Mouse (Mus musculus): ENCODE results near the gene Mdga2. TPM values are rescaled to one million over a fixed set of nuclear protein-coding genes. Genes with fewer than 3 reads are reported as not detected.

Mdga2 gene
- total RNA-seq, 2 experiments from 2014 or later = 43.6 to 47.4 TPM

DNA sequence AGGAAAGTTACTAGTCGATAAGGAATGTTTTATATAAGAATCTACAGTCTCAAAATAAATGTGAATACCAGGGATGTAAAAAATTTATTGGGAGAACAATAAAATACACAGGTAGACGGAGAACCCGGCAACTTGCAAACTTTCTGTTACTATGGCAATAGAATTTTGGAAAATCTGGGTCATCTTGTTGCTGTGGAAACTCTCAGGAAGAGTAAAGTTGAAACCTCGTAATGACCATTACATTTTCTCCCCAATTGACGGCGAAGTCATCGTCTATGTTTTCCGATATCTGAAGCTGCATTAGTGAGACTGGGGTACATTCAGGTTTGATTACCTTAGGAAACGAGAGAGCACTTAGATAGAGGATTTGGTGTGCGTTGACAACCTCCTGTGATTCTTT is 514.0 kb downstream of the Mdga2 start:
- DNase-seq (ENCODE audit: low spot score in 2 of 2) = no peak

DNA sequence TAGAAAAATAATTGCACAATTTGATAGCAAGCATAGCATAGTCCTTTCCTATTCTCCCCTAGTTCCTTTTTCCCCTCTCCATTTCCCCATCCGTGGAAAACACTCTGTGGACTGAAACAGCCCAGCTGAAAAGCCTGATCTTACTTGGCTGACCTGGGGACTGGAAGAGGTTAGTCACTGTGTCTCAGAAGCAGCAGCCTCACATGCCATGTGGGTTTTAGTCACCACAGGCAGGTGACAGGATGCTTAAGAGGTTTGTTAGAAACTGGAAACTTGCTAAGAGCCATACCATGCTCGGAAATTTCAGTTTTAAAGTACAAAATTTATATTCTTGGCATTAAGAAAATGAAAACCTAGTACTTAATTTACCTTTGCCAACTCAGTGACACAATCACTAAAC is 514.9 kb downstream of the Mdga2 start:
- DNase-seq (ENCODE audit: low spot score in 2 of 2) = no peak

DNA sequence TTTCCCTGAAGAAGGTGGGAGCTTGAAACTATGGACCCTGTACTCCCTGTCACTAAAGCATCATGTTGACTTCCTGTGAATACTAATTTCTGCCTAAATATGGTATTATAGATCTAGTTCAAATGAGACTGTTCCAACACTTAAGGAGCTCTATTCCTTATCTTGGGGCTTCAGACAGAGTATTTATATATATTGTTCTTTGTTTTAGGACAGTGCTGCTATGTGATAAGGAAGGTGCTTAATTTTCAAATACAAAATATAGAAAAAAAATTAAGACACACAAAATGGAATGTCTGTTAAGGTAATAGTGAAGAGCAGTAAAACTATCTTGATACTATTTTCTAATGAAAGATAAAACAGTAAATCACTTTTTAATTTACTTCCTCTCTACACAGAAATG is 517.3 kb downstream of the Mdga2 start:
- no peak for DNase-seq (ENCODE audit: low spot score in 2 of 2)

DNA sequence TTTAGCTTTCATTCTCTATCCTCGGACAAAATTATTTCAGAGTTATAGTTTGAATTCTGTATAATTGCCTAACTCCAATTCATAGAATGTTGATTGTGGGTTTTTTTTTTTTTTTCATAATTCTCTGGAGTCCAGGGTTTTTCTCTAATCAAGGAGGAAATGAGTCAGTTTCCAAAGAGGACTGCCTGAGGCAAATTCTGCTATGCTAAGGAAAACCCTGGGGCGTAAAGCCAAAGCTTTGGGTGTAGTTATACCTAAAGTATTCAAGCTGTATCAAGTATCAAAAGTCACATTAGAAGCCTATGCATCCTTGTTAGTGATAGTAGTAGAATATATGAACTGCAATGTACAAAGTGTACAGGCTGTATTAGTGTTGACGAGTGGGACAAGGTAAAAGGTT is 519.6 kb downstream of the Mdga2 start:
- no peak for DNase-seq (ENCODE audit: low spot score in 2 of 2)

DNA sequence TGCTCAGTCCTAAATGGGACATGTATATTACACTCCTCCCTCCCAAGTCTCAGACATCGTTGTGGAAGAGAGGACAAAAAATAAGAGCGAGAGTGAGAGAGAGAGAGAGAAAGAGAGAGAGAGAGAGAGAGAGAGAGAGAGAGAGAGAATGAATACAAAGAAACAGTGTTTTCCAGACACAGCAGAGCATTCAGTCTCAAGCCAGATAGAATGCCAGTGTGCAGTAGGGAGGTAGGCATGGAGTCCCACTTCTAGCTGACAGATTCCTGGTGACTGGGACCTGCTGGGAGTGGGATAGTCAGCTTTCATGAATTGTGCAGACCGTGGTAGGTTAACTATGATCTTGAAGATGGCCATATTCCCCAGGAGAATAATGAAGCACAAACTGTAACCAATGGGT is 542.8 kb downstream of the Mdga2 start:
- DNase-seq (ENCODE audit: low spot score in 2 of 2) = no peak

DNA sequence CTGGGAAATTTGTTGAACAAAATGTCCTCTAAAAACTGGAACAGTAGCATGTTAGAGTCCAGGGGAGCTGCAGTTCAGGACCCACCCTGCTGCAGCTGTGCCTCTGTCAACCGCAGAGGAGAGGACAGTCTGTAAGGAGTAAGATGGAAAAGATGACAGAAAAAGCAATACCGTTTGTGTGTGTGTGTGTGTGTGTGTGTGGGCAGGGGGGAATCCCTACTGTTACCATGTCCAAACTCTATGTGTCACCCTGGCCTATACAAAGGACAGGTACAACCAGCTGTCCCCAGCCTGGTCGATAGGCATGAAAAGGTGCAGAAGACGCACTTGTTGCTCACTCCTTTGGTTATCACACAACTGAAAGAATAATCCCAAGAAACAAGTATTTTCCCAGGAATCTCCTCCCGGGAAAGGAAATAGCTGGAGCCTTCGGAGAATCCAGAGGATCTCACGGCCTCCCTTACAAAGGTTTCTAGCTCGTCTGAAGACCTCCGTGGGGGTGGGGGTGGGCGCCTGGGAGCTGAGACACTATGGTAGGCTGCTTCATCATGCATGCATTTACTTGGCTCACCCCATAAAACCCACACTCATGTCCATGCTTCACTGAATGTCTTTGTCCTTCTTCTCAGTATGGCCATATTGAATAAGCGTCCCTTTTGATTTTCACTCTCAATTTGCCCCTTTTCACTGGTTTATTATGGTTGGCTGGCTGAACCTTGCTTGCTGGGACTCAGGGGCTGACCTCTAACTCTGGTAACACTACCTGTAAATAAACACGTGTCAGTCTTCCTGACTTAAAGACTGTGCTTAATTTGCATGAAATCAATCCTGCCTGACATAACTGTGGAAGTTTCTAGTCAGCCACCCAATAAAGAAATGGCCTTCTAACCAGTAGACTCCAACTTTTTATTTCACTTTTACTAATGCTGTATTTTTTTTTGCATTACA is 573.5 kb downstream of the Mdga2 start:
- no peak for DNase-seq (ENCODE audit: low spot score in 2 of 2)

DNA sequence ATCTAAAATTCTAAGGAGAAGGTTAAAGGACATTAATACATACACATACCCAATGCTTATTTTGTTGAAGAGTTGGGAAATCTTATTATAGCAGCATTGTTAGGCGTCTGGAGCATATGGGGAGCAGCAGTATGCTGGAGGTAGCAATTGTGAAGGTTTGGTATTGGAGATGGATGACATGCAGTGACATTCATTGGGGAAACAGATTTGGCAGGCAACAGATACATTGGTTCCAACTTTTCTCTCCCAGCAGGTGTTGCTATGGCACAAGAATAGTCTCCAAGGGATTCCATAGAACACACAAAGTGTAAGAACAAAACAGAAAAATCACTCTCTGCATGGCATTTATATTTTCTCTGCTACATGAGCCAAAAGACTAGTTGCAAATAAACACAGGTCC is 581.9 kb downstream of the Mdga2 start:
- DNase-seq (ENCODE audit: low spot score in 2 of 2) = no peak

DNA sequence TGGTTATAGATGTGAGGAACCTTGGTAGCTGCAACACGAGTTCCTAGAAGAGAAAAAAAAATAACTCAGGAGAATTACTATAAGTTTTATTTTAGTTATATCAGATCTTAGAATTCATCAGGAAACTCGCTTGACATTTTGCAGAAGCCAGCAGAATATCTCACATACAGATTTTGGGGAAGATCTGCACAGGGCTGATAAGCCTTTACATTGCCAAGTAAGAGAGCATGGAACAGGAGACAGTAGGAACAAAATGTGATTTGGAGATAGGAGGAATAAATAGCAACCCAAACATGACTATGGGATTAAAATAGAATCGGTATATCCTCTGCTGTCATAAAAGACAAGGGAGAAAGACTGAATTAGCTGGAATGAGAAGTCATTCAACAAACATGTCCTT is 602.4 kb downstream of the Mdga2 start:
- DNase-seq (ENCODE audit: low spot score in 2 of 2) = no peak

DNA sequence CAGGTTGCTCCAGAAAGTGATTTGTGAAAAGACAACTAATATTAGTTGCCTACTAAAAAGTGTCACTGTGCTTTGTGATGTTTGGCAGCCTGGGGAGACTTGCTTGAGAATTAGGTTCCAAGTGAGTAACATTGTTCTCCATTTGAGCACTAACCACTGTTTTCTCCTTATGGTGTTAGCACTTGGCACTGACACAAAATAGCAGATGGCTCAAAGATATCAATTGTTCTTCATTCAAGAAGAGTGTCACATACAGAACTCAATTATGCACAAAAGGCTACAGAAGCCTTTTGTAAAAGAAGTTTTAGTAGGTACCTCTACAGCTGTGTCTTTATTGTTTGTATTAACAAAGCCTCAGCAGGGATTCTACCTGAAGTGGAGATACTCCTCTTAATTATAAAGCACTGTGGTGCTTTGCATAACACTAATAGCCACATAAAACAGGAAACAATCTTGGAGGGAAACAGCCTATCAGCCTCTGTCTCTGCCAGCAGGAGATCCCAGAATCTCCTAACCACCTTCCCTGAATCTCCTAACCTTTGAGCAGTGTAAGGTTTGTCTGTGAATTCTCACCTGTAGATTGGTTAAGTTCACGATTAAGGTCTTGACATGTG is 630.6 kb downstream of the Mdga2 start:
- no peak for DNase-seq (ENCODE audit: low spot score in 2 of 2)

DNA sequence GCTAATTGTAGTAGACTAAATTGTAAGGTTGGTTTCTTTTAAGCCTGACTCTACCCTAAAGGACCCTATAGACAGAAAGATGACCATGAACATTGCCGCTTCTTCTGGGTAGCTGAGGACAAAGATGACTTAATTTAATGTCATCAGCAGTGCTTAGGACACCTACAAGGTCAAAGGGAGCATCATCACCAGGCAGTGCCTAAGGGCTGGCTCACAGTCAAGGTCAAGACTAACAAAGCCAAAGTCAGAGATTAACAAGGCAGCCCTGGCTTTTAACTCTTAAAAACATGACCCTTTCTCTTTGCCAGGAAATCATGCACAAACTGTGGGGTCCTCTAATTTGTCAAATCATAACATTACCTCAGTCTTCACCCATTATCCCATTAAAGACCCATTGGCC is 657.0 kb downstream of the Mdga2 start:
- DNase-seq (ENCODE audit: low spot score in 2 of 2) = no peak

DNA sequence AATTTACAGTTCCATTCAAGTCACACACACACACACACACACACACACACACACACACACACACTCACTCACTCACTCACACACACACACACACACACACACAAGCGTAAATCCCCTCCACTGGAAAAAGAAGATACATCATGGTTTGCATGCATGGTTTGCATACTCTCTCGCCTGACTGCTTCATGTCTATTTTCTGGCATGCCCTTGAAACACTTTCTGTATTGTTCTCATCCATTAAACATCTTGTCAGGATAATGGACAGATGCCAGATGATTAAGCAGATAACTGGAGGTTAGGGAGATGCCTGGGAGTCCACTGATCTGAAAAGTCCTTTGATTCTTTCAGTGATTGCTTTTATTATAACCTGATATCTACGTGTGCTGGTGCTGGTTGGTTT is 665.5 kb downstream of the Mdga2 start:
- DNase-seq (ENCODE audit: low spot score in 2 of 2) = no peak

DNA sequence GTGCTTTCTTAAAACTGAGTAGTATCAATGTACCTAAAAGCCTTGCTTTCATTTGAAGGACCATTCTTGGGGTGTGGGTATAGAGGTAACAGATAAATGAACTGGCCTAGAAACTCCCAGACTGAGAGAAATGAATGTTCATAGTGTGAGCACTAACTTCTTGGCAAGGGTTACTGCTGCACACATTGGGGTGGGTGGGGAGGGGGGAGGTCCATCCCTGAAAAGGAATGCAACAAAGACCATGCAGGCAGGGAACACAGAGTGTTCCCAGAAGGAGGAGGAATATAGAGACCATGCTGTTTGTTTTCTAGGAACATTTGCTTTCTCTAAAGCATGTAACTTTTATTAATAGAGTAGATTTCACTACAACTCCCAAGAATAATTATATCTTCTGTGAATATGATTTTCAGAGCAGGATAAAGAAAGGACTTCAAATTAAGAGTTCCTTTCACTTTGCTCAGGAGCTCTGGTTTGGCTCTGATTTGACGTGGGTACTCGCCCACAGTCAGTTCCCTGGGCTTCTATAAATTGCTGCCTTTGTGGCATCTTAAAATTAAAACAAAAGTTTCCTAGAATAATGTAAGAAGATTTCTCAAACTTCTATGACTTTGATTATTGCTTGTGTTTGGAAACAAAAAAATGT is 666.0 kb downstream of the Mdga2 start:
- peak in 1 of 2 experiments; percentile 20 for DNase-seq (ENCODE audit: low spot score in 2 of 2)

DNA sequence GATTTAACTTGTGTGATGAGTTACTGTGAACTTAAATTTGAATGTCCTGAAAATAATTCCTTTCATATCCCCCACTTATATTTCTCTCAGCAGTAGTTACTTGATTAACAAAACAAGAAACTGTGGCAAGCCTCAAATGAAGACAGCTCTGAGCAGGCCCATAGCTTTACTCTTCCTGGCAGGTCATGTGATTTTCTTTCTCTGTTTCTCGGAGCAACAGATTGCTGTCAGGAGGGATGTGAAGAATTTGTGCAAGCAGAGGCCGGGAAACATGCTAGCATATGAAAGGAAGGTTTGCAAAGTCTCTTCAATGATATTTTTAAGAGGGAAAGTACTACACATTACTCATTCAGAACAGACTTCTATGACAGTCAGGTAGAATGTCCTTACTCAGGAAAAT is 697.4 kb downstream of the Mdga2 start:
- no peak for DNase-seq (ENCODE audit: low spot score in 2 of 2)

DNA sequence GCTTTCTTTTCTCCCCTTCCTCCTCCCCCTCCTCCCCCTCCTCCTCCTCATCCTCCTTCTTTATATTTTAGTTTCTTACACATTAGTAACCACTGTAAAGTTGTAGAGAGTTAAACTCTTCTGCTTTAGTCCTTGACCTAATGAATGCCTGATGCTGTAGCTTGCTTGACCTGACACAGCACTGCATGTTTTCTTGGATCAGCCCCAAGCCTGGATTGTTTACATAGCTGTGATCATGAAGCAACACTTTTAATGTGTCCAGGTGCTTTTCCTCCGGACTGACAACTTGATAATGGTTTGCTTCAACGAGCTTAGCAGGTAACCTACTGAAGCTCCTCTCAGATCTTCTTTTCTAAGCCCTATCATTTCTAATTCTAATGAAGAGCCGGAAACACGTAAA is 723.1 kb downstream of the Mdga2 start:
- DNase-seq (ENCODE audit: low spot score in 2 of 2) = no peak

DNA sequence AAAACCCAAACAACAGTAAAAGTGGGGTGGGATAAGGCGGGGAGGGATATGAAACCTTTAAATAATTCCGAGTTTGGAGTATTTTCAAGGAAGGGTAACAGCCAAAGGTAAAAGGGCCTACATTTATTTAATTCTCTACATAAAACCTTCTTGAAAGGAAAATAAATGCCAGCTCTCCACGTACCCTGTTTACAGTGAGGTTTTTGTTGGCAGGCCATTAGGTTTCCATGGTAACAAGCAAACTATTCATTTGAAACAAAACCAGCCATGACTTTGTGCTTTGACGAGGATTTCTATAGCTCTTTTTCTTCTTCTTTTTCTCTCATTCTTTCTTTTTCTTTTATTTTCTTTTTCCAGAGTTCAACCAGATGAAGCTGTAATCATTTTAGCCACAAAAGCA is 751.5 kb downstream of the Mdga2 start:
- DNase-seq (ENCODE audit: low spot score in 2 of 2) = no peak

DNA sequence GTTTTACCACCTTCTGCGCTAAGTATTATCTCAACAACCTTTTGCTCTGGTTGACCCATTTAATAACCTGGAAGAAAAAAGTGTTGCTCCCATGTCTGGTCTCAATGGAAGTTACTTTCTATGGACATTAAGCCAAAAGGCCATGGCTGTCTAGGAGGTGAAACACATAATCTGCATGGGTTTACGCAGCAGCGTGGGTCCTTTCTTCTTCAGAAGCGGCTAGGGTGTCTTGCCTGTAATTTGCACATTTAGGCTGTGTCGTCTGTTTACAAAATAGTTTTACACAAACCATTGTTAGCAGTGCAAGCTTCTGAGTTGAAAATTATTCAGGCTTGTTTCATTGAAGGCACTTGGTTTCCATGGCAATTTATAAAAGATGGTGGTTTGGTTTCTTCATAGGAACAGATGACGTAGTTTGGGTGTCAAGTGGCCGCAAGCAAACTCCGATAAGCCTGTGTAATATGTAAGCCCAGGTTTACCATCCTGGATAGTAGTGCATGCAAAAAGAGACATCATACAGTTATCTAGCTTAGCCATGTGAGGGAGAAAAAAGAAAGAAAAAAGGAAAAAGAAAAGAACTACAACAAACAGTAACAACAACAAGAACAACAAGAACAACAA is 752.0 kb downstream of the Mdga2 start:
- no peak for DNase-seq (ENCODE audit: low spot score in 2 of 2)

DNA sequence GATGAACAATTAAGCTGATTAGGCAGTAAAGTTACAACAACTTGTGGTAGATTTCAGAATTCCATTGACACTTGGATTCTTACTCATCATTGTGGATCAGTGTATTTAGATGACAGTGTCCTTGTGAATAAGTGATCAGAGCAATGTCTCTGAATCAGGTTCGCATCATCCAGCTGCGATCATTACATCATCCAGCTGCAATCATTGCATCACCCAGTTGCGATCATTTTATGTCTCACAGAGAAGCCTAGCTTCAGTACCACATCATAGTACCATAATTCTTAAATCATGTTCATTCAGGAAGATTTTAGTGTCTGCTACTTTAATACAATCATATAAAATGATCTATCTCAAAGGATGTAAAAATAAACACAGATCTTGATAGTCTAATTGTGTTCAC is 756.8 kb downstream of the Mdga2 start:
- no peak for DNase-seq (ENCODE audit: low spot score in 2 of 2)

DNA sequence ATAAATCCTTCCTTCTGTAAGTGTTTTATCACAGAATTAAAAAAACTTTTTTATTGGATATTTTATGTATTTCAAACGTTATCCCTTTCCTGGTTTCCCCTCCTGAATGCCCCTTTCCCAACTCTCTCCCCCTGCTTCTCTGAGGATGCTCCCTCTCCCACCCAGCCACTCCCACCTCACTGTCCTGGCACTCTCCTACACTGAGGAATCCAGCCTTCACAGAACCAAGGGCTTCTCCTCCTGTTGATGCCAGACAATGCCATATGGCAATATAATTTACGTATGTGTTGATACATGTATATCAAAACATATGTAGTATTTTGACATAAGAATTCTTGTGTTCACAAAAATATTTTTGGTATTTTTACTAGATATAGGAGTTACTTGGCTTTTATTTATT is 779.0 kb downstream of the Mdga2 start:
- DNase-seq (ENCODE audit: low spot score in 2 of 2) = no peak

All from left cerebral cortex, adult 18-20 months (tissue).